Mouse (Mus musculus) embryonic facial prominence, embryonic 14.5 days (tissue): Measurements from ENCODE around the gene Adam25. TPM values are rescaled to one million over a fixed set of nuclear protein-coding genes. Genes with fewer than 3 reads are reported as not detected.
A peak's percentile ranks its signal among the peaks of the same experiment; 100 is the strongest.
"Not testable (repeated sequence)": the region's sequence is repeated elsewhere in the genome, so short reads cannot be mapped to it uniquely, and the experiment has no call there.

Experiments used
- ATAC-seq: fragments of 200-750 bp; cut with Nextera tagmentation; 2 replicates; pipeline ENCODE4 v1.8.0; 2017; ENCODE audit warnings: low read depth, moderate number of reproducible peaks, moderate TSS enrichment
- DNase-seq: peaks from one replicate; pipeline ENCODE4 v3.0.0-alpha.2; 2015; ENCODE audit warnings: low spot score
- H3K27ac ChIP-seq: fragments of 300-500 bp; sonication (generic); replicated peaks from 2 replicates; pipeline ENCODE4 v1.5.1; 2014; ENCODE audit warnings: low read depth, mild to moderate bottlenecking, low read length, moderate library complexity
- H3K27me3 ChIP-seq: fragments of 300-500 bp; sonication (generic); replicated peaks from 2 replicates; pipeline ENCODE4 v1.6.1; 2014; ENCODE audit warnings: low read length; ENCODE audit not compliant: control insufficient read depth, insufficient read depth
- H3K36me3 ChIP-seq: fragments of 300-500 bp; sonication (generic); 2 replicates; pipeline ENCODE4 v1.6.1; 2014; ENCODE audit warnings: low read length, mixed read lengths; ENCODE audit not compliant: control insufficient read depth, insufficient read depth
- H3K4me1 ChIP-seq: fragments of 300-500 bp; sonication (generic); 2 replicates; pipeline ENCODE4 v1.6.1; 2014; ENCODE audit warnings: antibody characterized with exemption, low read length; ENCODE audit not compliant: control insufficient read depth, insufficient read depth
- H3K4me2 ChIP-seq: fragments of 300-500 bp; sonication (generic); 2 replicates; pipeline ENCODE4 v1.6.1; 2014; ENCODE audit warnings: low read depth, mild to moderate bottlenecking, low read length, moderate library complexity, mixed read lengths
- H3K4me3 ChIP-seq: fragments of 300-500 bp; sonication (generic); 2 replicates; pipeline ENCODE4 v1.5.1; 2014; ENCODE audit warnings: low read depth, mild to moderate bottlenecking, low read length
- H3K9ac ChIP-seq: fragments of 300-500 bp; sonication (generic); 2 replicates; pipeline ENCODE4 v1.6.1; 2014; ENCODE audit warnings: low read depth, mild to moderate bottlenecking, low read length, moderate library complexity, mixed read lengths
- H3K9me3 ChIP-seq: fragments of 300-500 bp; sonication (generic); 2 replicates; pipeline ENCODE4 v1.6.1; 2016; ENCODE audit warnings: low read length; ENCODE audit not compliant: control insufficient read depth
- WGBS: fragments of 180-500 bp; shearing (Covaris S2); extraction: QIAGEN DNeasy Blood & Tissue Kit; methylation state at CpG from one replicate; pipeline ENCODE4 v1.1.7; 2014; 5-methylcytosine and 5-hydroxymethylcytosine counted together
- polyA plus RNA-seq: library from polyadenylated mRNA; unstranded; fragments of >200 nt; fragmentation: Nextera tagmentation; extraction: Ambion mirVana; gene quantifications from 2 replicates; pipeline ENCODE4 v1.2.1, GENCODE M21; 2014

Adam25 gene
- polyA plus RNA-seq, result not detected in 2 replicates

- H3K9me3 ChIP-seq, H3K9ac ChIP-seq, ATAC-seq, H3K4me1 ChIP-seq, DNase-seq, H3K27me3 ChIP-seq, H3K4me2 ChIP-seq, H3K4me3 ChIP-seq, H3K36me3 ChIP-seq, H3K27ac ChIP-seq: not testable (repeated sequence)
- WGBS, result 65% methylated on average over 1 of the region's 1 CpGs
Measured at GRCm38 (mm10) chr8:40751908-40752307, at the start of gene Adam25. Gene Adam25, plus strand, starts transcription at chr8:40752208.

DNA sequence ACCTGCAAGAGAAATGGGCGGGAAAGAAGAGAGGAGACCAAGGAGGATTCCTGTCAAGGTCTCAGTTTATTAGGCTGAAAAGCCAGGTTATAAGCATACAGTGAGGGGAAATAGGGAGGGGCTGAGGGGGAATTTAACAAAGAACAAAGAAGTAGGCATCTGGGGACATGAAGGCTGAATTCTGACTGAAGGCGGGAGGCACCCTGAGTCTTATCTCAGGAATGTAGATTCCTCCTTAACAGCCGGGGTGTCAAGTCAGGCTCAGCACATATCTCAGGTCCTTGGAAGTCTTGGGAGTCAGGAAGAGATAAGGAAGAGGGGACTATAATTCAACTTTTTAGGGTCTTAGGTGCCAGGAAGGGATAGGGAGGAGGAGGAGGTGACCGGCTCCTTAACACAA, 36.6 kb upstream of the Adam25 start:
- WGBS, result 93% methylated on average over 4 of the region's 4 CpGs
- H3K4me1 ChIP-seq, DNase-seq, H3K27ac ChIP-seq, H3K9me3 ChIP-seq, H3K4me3 ChIP-seq, H3K4me2 ChIP-seq, H3K27me3 ChIP-seq, ATAC-seq, H3K36me3 ChIP-seq, H3K9ac ChIP-seq: not testable (repeated sequence)

- DNase-seq (no peak), ATAC-seq (no peak)
- Histone ChIP-seq H3K36me3 (no peaks in the 10 kb centered on the region), H3K4me1 (no peaks in the 10 kb centered on the region), H3K27me3 (no peaks in the 10 kb centered on the region), H3K4me2 (no peak overlapping the region), H3K9me3 (no peaks in the 10 kb centered on the region), H3K9ac (no peak overlapping the region), H3K4me3 (no peak overlapping the region), H3K27ac (no peak overlapping the region)
- WGBS, result 88% methylated on average over 7 of the region's 7 CpGs
Measured at GRCm38 (mm10) chr8:40715986-40716385, 36.0 kb upstream of the Adam25 start.

DNA sequence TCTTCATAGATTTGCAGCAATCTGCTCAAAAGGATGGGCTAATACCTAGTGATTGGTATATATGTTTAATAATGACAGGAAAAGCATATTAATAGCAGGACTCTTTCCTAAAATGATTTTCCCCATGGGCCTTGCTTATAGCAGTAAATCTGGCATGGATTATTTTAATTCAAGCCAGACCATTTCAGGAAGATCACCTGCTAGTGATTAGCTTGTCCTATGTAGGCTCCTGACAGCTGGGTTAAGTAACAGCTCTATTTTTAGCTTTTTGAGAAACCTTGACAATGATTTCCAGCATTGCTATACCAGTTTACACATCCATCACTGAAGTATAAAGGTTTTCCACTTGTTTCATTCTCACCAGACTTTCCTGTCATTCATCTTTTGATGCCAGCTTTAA, 31.3 kb downstream of the Adam25 start:
- DNase-seq (peak; percentile 45), ATAC-seq (no peak)
- no peaks in the 10 kb centered on the region for H3K4me1 ChIP-seq
- no peak overlapping the region for H3K4me2 ChIP-seq
- H3K27ac ChIP-seq, result no peak overlapping the region
- no peak overlapping the region for H3K4me3 ChIP-seq
- no peaks in the 10 kb centered on the region for H3K27me3 ChIP-seq
- H3K36me3 ChIP-seq, result no peaks in the 10 kb centered on the region
- no peak overlapping the region for H3K9ac ChIP-seq
- no peaks in the 10 kb centered on the region for H3K9me3 ChIP-seq

- H3K9me3 ChIP-seq, H3K27me3 ChIP-seq, ATAC-seq, H3K4me3 ChIP-seq, H3K27ac ChIP-seq, H3K9ac ChIP-seq, DNase-seq, H3K4me2 ChIP-seq, H3K36me3 ChIP-seq, H3K4me1 ChIP-seq: not testable (repeated sequence)
- 88% methylated on average over 1 of the region's 1 CpGs for WGBS
Measured at GRCm38 (mm10) chr8:40792973-40793372, 41.0 kb downstream of the Adam25 start, which contains the start of gene Adam20. Gene Adam20, plus strand, starts transcription at chr8:40793273.

DNA sequence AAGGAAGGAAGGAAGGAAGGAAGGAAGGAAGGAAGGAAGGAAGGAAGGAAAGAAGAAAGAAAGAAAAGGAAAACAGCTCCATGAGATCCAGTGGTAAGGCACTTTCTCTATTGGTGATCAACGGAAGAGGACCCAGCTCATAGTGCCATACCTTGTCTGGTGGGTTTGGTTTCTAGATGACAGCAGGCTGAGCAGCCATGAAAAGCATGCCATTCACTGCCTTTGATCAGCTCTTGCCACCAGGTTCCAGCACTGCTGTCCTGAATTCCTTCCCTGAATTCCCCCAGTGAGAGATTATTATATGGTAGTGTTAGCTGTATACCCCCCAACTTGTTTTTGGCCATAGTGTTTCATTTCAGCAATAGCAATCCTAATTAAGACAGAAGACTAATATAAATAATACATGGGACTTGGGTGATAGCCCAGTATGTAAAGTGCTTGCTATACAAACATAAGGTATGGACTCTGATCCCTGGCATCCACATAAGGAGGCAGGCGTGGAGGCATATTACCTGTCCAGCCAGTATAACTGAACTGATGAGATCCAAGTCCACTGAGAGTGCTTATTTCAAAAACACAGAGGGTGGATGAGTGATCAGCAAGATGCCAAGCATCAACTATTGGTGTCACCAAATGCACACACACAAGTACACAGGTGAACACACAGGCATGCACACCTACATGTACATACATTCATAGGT, 51.5 kb downstream of the Adam25 start:
- DNase-seq (no peak), ATAC-seq (no peak)
- WGBS, result 90% methylated on average over 2 of the region's 2 CpGs
- Histone ChIP-seq H3K27me3 (no peaks in the 10 kb centered on the region), H3K4me1 (no peaks in the 10 kb centered on the region), H3K4me2 (no peak overlapping the region), H3K9ac (no peak overlapping the region), H3K27ac (no peak overlapping the region), H3K36me3 (no peaks in the 10 kb centered on the region), H3K4me3 (no peak overlapping the region), H3K9me3 (no peaks in the 10 kb centered on the region)

Other genes starting within 250 kb of the Adam25 start
- not detected in 2 replicates for gene Adam24, start 77.1 kb upstream of the Adam25 start, polyA plus RNA-seq
- gene Adam20, start 41.1 kb downstream of the Adam25 start, polyA plus RNA-seq, result not detected in 2 replicates
- not detected in 2 replicates for gene Adam39, start 70.8 kb downstream of the Adam25 start, polyA plus RNA-seq